Mouse (Mus musculus) splenic B cell, adult 2 months (primary cell): Measurements from ENCODE around the gene Tmem255b.

ENCODE experiments used
- DNase-seq: peaks from one replicate; pipeline ENCODE4 v3.0.0-alpha.2; 2011; ENCODE audit warnings: low read depth, low spot score
- H3K27me3 ChIP-seq: 2 replicates; pipeline ENCODE4 v1.6.1; 2012; ENCODE audit warnings: mild to moderate bottlenecking, low read length, moderate library complexity, mixed read lengths; ENCODE audit not compliant: control insufficient read depth, poor library complexity, insufficient read depth, severe bottlenecking
- H3K36me3 ChIP-seq: 2 replicates; pipeline ENCODE4 v1.6.1; 2012; ENCODE audit warnings: mild to moderate bottlenecking, low read length, moderate library complexity, mixed read lengths; ENCODE audit not compliant: control insufficient read depth, poor library complexity, insufficient read depth, severe bottlenecking

Gene Tmem255b

DNA sequence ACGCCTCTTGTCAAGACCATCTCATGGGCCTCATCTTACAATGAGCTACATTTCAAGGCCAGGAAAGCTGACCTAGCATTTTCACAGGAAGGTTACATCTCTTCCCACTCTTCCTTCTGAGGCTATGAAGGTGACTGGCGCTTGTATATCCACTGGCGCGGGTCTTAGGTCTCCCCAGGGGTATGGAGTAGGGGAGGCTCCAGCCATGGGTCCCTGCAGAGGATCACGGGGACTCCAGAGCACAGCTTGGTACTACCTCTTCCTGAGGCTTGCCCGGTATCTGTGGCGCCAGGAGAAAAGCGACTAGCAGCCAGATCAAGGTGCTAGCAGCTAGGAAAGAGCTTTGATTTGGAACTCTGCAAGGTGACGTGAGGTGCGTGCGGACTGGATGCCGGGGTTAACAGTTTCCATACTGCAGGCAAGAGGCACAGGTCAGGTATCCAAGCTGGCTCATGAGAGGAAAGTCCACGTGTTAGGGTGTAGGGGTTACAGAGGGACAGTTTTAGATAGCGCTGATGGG, 56.6 kb downstream of the Tmem255b start:
- Histone ChIP-seq H3K36me3 (no peaks in the 10 kb centered on the region), H3K27me3 (no peaks in the 10 kb centered on the region)
- no peak for DNase-seq

DNA sequence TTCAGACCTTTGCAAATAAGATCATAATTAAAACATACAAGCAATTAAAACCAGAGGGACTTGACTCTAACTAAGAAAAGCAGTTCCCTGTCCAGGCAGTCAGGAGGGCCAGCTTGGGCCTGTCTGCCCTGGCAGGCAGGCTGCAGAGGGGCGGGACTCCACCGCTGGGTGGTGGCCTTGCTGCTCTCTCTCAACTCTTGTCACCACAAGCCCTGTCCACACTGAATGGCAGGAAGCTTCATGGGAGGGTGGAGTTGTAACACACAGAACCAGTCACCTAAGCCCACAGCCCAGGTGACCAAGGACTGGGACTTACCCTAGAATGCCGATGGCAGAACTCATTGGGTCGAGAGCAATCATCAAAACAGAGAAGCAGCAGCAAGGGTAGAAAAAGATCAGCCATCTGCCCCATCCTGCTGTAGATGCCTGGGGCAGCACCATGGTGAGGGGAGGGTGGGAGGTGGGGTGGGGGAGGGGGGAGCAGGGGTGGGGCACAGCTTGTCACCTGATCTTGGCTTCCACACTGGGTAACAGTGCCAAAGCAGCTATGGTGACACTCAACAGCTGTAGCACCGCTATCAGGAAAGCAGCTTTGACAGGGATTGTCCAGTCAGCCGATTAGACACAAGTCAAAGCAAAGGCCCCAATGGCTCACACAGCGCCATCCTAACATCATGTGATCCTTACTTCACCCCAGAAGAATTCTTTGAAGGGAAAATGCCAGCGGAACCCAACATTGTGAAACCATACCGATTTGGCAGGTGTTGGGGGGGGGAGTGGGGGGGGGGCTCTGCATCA, 57.4 kb downstream of the Tmem255b start:
- no peaks in the 10 kb centered on the region for H3K27me3 ChIP-seq
- no peak for DNase-seq
- no peaks in the 10 kb centered on the region for H3K36me3 ChIP-seq

DNA sequence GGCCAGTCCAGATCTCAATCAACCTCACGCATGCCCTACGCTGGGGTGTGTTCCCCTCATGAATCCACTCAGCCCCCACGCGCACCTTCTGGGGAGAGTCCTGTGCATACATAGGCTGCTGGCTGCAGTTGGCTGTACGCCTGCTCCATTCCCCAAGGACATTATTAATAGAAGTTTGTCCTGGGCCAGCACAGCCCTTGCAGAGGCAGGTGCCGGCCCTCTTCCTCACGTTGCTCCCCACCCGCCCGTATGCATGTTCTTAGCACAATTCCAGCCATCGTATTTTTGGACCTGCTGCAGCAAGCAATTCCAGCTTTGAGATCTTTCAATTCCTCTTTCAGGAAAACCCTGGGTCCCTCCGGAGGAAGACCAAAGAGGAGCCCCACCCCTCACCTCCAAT, 58.0 kb downstream of the Tmem255b start:
- DNase-seq: no peak

DNA sequence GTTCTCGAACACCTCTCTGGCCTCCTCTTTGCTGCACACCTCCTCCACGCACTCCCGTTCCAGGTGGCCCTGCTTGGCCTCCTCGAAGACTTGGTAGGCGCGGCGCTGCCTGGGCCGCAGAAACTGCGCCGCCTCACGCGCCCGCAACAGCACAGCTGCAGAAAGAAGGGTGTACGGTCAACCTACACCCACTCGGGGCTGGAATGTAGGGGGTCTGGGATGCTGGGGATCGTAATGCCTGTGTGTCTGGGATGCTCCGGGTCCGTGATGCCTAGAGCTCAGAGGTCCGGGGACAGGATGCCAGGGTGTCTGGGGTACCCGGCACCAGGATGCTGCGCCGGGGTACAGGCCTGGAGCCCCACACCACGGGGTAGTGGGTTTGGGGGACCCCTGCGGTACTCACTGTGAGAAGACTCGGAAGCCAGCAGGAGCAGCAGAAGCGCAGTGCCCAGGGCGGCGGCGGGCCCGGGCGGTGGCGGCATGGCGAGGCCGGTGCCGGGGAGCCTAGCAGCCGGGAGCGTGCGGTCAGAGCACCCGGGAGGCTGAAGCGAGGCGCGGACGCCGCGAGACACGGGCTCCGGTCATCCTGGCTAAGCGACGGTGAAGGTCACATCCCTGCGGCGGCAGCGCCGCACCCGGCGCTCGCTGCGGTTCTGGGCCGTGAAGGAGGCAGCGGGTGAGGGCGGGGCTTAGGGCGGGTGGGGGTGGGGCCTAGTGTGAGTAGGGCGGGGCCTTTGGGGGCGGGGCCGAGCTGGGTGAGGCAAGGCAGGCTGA, 59.1 kb downstream of the Tmem255b start, which contains the start of gene Gas6:
Gas6 (minus strand) TSS at position 633 of the 774 bp plus-strand sequence.
- DNase-seq: peak; percentile 25
- Histone ChIP-seq H3K36me3 (no peaks in the 10 kb centered on the region), H3K27me3 (no peaks in the 10 kb centered on the region)

More for the DNA sequence above, 58.0 kb downstream of the Tmem255b start:
- Histone ChIP-seq H3K27me3 (no peaks in the 10 kb centered on the region), H3K36me3 (no peaks in the 10 kb centered on the region)

DNA sequence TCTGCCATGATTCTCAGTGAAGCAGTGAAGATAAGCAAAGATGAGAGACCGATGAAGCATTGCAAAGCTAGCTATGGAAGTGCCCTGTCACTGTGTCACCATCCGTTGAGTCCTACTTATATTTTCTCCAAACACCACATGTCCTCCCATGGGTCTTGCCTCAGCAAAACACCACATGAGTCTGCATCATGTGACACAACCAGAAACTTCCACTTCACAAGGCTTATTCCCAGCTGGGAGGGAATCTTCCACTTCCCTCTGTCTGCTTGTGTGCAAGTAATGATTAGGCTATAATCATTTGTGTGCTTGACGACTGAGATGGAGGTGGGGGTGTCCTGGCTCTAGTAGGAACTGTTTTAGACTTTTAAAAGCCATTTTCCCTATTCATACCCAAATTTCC, 66.2 kb downstream of the Tmem255b start:
- Histone ChIP-seq H3K36me3 (no peaks in the 10 kb centered on the region), H3K27me3 (no peaks in the 10 kb centered on the region)
- DNase-seq: no peak

DNA sequence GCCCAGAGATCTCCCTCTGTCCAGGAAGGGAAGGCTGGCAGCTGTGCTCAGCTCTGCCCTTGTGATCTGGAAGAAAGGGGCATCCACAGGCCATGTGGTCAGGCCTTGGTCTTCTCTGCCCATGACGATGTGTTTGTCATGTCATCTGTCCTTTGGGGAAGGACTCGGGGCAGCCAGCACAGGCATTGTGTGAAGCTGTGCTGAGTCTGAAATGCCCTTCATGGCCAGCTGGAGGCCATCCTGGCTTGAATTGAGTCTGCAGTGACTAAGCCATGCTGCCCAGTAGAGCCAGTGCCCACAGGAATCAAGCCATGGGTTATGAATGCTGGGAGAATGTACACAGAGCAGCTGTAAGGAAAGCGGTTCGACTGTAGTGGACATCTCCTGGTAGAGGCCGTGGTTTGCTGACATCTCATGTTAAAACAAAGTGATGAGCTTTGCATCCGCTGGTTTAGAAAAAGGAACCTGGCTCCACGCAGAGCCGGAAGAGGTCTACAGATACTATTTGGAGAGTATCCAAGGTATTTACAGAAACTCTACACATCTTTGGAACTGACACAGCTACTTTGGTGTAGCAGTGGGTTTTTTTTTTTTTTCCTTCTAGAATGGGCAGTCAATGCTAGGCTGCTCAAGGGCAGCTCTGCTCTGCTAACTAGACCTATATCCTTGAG, 69.1 kb downstream of the Tmem255b start:
- DNase-seq: no peak
- no peaks in the 10 kb centered on the region for H3K36me3 ChIP-seq
- no peaks in the 10 kb centered on the region for H3K27me3 ChIP-seq

DNA sequence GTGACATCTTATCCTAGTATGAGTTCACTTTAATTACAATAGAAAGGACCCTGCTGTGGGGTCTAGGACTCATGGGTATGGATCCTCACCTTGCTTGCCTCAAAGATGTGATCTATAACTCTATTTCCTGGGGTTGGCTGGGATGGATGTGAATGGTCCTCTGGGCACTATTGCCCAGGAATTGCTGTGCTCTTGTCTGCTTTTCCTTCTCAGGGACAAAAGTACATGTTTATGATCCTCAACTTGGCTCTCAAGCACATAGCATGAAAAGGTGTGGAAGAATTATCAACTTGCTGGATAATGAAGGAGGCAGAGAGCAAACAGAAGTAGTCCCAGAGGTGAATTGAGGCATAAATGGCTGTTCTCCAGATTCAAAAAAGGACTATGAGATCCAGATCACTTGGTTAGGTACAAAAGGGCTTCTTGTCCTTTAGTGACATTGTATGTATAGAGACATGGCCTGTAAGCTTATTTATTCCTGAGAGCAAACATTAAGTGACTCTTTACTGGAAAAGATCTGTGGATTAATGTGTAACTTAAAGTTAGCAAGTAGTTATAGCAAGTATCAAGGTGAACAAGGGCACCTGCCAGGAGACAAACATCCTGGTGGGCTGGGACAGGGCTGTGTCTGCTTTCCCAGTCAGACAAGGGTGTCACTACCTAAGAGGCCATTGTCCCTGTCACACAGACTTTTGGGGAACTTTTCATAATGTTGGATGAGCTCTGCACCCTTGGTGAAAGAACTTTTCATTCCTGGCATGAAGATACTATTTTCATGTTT, 70.1 kb downstream of the Tmem255b start:
- H3K36me3 ChIP-seq: no peaks in the 10 kb centered on the region
- H3K27me3 ChIP-seq: no peaks in the 10 kb centered on the region
- DNase-seq: no peak

DNA sequence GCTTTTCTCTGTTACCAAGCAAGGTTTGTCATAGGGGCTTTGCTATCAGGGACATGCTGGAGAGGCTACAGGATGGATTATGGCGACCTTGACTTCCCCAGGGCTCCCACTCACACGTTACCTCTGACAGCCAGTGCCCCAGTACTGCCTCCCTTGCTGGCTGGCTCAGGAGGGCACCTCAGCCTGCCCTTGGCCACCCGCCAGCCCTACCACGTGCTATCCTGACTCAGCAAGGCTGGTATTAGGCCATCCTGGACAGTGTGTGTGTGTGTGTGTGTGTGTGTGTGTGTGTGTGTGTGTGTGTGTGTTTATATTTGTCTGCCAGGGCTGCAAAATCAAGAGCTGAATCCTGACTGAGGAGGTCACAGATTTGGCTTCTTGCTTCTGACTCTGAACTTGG, 71.9 kb downstream of the Tmem255b start:
- DNase-seq: no peak
- H3K36me3 ChIP-seq: no peaks in the 10 kb centered on the region
- no peaks in the 10 kb centered on the region for H3K27me3 ChIP-seq

DNA sequence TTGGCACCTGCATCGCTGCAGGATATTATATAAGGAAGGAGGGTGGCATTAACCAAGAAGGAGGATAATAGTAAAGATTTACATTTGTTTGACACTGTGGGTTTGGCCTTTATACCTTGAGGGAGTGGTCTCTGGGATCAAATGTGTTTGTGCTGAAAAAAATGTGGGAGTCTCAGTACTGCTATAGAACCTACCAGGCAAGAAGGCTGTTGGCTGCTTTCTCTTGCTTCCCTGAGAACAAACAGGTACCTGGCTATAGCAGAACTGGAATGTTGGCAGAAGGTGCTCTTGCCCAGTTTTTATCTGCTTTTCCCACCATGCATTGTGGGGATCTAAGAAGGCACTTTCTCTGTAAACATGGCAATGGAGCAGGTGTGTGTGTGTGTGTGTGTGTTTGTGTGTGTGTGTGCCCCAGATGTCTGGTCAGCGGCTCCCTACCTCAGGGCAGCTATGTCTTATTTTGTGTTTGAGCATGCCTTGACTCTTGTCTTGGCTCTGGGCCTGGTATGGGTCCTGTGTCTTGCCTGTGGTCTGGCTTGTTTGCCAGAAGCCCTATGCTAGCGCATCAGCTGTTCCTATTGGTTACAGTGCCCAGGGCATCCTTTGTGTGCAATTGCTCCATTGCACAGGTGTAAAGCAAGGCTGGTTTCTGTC, 72.4 kb downstream of the Tmem255b start:
- DNase-seq: no peak
- Histone ChIP-seq H3K36me3 (no peaks in the 10 kb centered on the region), H3K27me3 (no peaks in the 10 kb centered on the region)

DNA sequence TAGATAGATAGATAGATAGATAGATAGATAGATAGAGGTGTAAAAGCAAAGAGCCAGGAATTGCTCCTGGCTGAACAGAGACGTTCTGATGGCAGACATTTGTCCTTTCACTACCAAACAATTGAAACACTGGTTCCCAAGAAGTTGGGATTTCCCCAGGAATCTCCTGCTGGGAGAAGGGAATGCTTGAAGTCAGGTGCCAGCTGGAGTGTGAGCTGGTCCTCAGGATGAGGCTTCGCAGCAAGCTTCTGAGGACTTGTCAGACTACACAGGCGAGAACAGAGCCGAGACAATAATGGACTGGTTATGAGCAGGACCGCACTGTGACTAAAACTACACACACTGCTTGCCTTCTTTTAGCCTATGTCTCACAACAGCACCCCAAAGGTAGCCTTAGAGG, 77.0 kb downstream of the Tmem255b start:
- no peak for DNase-seq
- H3K27me3 ChIP-seq: no peaks in the 10 kb centered on the region
- H3K36me3 ChIP-seq: no peaks in the 10 kb centered on the region

DNA sequence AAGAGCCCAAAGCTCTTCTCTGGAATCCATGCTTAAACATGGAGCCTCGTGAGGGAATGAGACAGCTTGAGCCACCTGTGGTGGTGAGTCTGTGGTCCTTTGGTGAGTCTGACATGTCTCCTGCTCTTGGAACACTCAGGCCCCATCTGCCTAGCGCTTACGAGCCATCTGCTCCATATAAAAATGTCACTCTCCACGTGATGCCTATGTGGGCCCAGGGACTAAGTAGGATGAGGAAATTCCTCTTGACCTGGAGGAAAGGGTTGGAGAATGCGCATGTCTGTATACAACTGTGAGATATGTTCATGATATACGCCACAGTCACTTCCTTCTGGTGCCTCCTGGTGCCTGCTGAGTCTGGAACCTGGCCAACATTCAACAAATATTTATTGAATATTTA, 77.7 kb downstream of the Tmem255b start:
- no peaks in the 10 kb centered on the region for H3K27me3 ChIP-seq
- no peak for DNase-seq

DNA sequence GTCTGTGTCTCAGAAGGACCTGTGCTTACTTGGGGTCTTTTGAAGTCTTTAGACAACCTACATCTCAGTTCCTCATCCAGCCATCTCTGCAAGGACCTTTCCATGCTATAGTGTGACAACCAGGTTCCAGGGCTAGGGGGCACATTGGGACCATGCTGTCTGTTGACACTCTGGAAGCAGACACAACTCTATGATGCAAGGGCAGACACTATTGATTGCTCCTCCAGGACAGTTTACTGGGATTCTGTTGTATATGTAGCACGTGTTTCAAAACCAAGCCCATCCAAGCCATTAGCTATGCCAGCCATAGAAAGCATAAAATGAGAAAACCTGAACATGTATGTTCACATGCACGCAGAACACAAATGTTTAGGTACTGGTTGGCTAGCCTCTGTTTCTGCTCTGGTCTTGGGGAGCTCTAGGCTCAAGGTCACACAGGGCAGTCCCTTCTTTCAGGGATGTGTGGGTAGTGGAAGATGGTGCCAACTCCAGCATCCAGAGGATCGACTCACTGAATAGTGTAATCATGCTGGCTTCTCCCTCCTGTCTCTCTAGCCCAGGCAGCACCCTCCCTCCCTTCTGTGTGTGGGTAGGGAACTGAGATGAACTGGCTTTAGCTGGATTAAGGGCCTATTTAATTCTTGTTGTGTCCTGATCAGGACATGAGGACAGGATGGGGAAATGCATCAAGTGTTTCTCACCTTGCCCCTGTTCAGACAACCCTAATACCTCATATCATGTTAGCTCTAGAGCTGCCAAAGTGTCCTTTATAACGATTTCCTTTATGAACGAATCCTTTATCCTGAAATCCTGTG, 78.8 kb downstream of the Tmem255b start:
- DNase-seq: no peak
- no peaks in the 10 kb centered on the region for H3K27me3 ChIP-seq
- no peaks in the 10 kb centered on the region for H3K36me3 ChIP-seq

More for the DNA sequence above, 77.7 kb downstream of the Tmem255b start:
- no peaks in the 10 kb centered on the region for H3K36me3 ChIP-seq

DNA sequence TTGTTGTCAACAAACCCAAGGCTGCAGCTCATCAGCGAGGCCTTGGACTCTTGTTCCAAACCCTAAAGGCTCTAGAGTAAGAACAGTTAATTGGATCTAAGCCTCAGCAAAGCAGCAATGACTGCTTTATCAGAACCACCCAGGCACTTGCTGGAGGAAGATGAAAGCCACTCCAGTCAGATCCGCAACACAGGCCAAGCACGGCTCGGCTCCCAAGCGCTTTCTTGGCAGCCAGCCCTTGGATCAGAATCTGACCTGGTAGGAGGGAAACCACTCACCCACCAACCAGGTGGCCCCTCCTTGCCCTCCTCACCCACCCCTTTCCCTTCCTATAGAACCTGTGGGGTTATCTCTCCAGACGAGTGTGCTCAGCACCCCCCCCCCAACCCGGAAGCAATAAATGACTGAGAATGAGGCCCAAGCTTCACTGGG, 81.0 kb downstream of the Tmem255b start:
- H3K27me3 ChIP-seq: no peaks in the 10 kb centered on the region
- DNase-seq: no peak
- H3K36me3 ChIP-seq: no peaks in the 10 kb centered on the region
